Mouse (Mus musculus): ENCODE measurements at regions not wholly inside any gene's neighbourhood (a gene's known extent, or its start where the extent isn't known, plus 50 kb on each side); places are given as distances from the start of the nearest gene placed in this dataset.

DNA sequence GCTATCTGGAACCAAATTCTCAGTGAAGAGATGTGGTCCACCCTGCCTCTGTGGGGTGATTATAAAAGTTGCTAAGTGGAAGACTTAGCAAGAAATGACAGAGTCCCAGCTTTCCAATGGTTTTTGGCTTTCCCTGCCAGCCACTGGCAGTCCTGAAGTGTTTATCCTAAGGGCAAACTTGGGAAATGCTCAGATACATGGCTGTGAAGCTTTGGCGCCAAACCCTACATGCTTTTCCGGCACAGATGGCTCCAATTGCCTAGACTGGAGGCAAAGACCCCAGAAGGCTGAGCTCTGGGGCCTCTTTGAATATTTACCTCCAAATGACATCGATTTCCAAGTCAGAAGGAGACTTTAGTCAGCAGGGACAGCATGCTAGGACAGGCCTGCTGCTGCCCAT lies 174.4 kb downstream of the 4930564D02Rik start:
- no peak for TF ChIP-seq CTCF (conservative IDR thresholded peaks at IDR 0.05; ENCODE audit: low read length)
- TF ChIP-seq NANOG (IDR thresholded peaks at IDR 0.05; ENCODE audit: borderline replicate concordance, low read length): no peak
- no peak for TF ChIP-seq POU5F1 (IDR thresholded peaks at IDR 0.05; ENCODE audit: borderline replicate concordance, low read length)
- H3K9me3 ChIP-seq (ENCODE audit: low read length): peaks cover 19% of the 10 kb centered on the region

GRCm38 (mm10) chr3:105257096-105257495 lies 190.5 kb downstream of the 4930564D02Rik start:
- H3K4me1 ChIP-seq (replicated peaks; ENCODE audit: low read depth, low read length): no peaks in the 10 kb centered on the region
- H3K4me3 ChIP-seq (replicated peaks; ENCODE audit: low read length): no peak overlapping the region
- TF ChIP-seq NANOG (IDR thresholded peaks at IDR 0.05; ENCODE audit: borderline replicate concordance, low read length): no peak
- TF ChIP-seq CTCF (conservative IDR thresholded peaks at IDR 0.05; ENCODE audit: low read length): no peak
- TF ChIP-seq POU5F1 (IDR thresholded peaks at IDR 0.05; ENCODE audit: borderline replicate concordance, low read length): no peak
- no peaks in the 10 kb centered on the region for H3K36me3 ChIP-seq (ENCODE audit: insufficient read depth, low read length)
- no peaks in the 10 kb centered on the region for H3K27me3 ChIP-seq (ENCODE audit: insufficient read depth, low read length)
- no peaks in the 10 kb centered on the region for H3K9me3 ChIP-seq (ENCODE audit: low read length)

More for the DNA sequence above, 174.4 kb downstream of the 4930564D02Rik start:
- no peaks in the 10 kb centered on the region for H3K27me3 ChIP-seq (ENCODE audit: insufficient read depth, low read length)
- no peak overlapping the region for H3K4me3 ChIP-seq (replicated peaks; ENCODE audit: low read length)
- H3K36me3 ChIP-seq (ENCODE audit: insufficient read depth, low read length): no peaks in the 10 kb centered on the region
- no peaks in the 10 kb centered on the region for H3K4me1 ChIP-seq (replicated peaks; ENCODE audit: low read depth, low read length)

DNA sequence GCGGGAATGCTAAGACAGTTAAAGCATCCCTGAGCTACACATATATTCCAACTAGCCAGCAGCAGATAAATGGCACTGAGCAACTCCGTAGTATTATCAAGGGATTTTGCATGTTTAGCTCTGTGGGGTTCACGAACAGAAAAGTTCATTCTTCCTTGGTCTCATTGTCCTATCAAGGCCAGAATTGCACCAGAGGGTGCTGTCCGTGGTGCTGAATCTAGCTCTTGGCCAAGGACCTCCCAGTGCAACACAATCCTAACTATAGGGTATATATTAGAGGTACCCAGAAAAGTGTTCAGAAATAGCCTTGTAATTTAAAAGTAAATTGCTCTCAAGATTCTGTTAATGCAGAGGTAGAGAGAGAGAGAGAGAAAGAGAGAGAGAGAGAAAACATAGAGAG lies 176.9 kb upstream of the Kcnd3 start:
- Histone ChIP-seq H3K4me1 (replicated peaks; ENCODE audit: low read depth, low read length) (no peaks in the 10 kb centered on the region), H3K9me3 (ENCODE audit: low read length) (no peaks in the 10 kb centered on the region), H3K36me3 (ENCODE audit: insufficient read depth, low read length) (no peaks in the 10 kb centered on the region), H3K27me3 (ENCODE audit: insufficient read depth, low read length) (0 out of 2 replicates have a peak, but pooled peaks cover 6% of the 10 kb centered on the region), H3K4me3 (replicated peaks; ENCODE audit: low read length) (no peak overlapping the region)
- TF ChIP-seq CTCF (conservative IDR thresholded peaks at IDR 0.05; ENCODE audit: low read length) (no peak), POU5F1 (IDR thresholded peaks at IDR 0.05; ENCODE audit: borderline replicate concordance, low read length) (no peak), NANOG (IDR thresholded peaks at IDR 0.05; ENCODE audit: borderline replicate concordance, low read length) (no peak)

GRCm38 (mm10) chr3:105280971-105281370 lies 171.2 kb upstream of the Kcnd3 start:
- no peaks in the 10 kb centered on the region for H3K27me3 ChIP-seq (ENCODE audit: insufficient read depth, low read length)
- H3K36me3 ChIP-seq (ENCODE audit: insufficient read depth, low read length): no peaks in the 10 kb centered on the region
- no peaks in the 10 kb centered on the region for H3K4me1 ChIP-seq (replicated peaks; ENCODE audit: low read depth, low read length)
- TF ChIP-seq NANOG (IDR thresholded peaks at IDR 0.05; ENCODE audit: borderline replicate concordance, low read length) (no peak), CTCF (conservative IDR thresholded peaks at IDR 0.05; ENCODE audit: low read length) (no peak), POU5F1 (IDR thresholded peaks at IDR 0.05; ENCODE audit: borderline replicate concordance, low read length) (no peak)
- no peaks in the 10 kb centered on the region for H3K9me3 ChIP-seq (ENCODE audit: low read length)
- no peak overlapping the region for H3K4me3 ChIP-seq (replicated peaks; ENCODE audit: low read length)

GRCm38 (mm10) chr3:105281686-105282085 lies 170.4 kb upstream of the Kcnd3 start:
- H3K27me3 ChIP-seq (ENCODE audit: insufficient read depth, low read length): no peaks in the 10 kb centered on the region
- no peak for TF ChIP-seq POU5F1 (IDR thresholded peaks at IDR 0.05; ENCODE audit: borderline replicate concordance, low read length)
- no peak for TF ChIP-seq CTCF (conservative IDR thresholded peaks at IDR 0.05; ENCODE audit: low read length)
- no peak for TF ChIP-seq NANOG (IDR thresholded peaks at IDR 0.05; ENCODE audit: borderline replicate concordance, low read length)
- H3K4me3 ChIP-seq (replicated peaks; ENCODE audit: low read length): no peak overlapping the region

DNA sequence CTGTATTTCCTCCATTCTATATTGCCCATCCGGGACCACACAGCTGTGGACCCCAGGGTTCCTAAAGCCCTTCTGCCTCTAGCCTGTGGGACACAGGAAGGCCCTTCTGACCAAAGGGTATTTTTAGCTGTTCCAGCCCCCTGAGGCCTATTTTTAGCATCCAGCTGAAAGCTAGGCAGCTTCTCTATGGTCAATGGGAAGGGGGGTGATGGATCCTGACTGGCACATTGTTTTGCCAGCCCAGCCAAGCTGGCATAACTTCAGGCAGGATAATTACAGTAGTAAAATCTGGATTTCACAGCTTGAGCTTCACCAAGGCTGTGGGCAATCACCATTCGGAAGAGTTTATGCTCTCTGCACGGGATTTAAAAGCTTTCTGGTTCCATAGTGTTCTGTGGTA lies 153.9 kb upstream of the Kcnd3 start:
- Histone ChIP-seq H3K4me1 (replicated peaks; ENCODE audit: low read depth, low read length) (no peaks in the 10 kb centered on the region), H3K36me3 (ENCODE audit: insufficient read depth, low read length) (no peaks in the 10 kb centered on the region), H3K9me3 (ENCODE audit: low read length) (no peaks in the 10 kb centered on the region), H3K27me3 (ENCODE audit: insufficient read depth, low read length) (0 out of 2 replicates have a peak, but pooled peaks cover 2% of the 10 kb centered on the region), H3K4me3 (replicated peaks; ENCODE audit: low read length) (no peak overlapping the region)
- TF ChIP-seq NANOG (IDR thresholded peaks at IDR 0.05; ENCODE audit: borderline replicate concordance, low read length) (no peak), POU5F1 (IDR thresholded peaks at IDR 0.05; ENCODE audit: borderline replicate concordance, low read length) (no peak), CTCF (conservative IDR thresholded peaks at IDR 0.05; ENCODE audit: low read length) (no peak)

More at GRCm38 (mm10) chr3:105281686-105282085, 170.4 kb upstream of the Kcnd3 start:
- Histone ChIP-seq H3K9me3 (ENCODE audit: low read length) (no peaks in the 10 kb centered on the region), H3K4me1 (replicated peaks; ENCODE audit: low read depth, low read length) (no peaks in the 10 kb centered on the region), H3K36me3 (ENCODE audit: insufficient read depth, low read length) (no peaks in the 10 kb centered on the region)

GRCm38 (mm10) chr3:105300693-105301548 lies 151.2 kb upstream of the Kcnd3 start:
- 0 out of 2 replicates have a peak, but pooled peaks cover under 1% of the 10 kb centered on the region for H3K27me3 ChIP-seq (ENCODE audit: insufficient read depth, low read length)
- H3K4me3 ChIP-seq (replicated peaks; ENCODE audit: low read length): no peak overlapping the region
- H3K9me3 ChIP-seq (ENCODE audit: low read length): no peaks in the 10 kb centered on the region
- H3K4me1 ChIP-seq (replicated peaks; ENCODE audit: low read depth, low read length): no peaks in the 10 kb centered on the region
- TF ChIP-seq POU5F1 (IDR thresholded peaks at IDR 0.05; ENCODE audit: borderline replicate concordance, low read length) (no peak), NANOG (IDR thresholded peaks at IDR 0.05; ENCODE audit: borderline replicate concordance, low read length) (no peak), CTCF (conservative IDR thresholded peaks at IDR 0.05; ENCODE audit: low read length) (no peak)
- no peaks in the 10 kb centered on the region for H3K36me3 ChIP-seq (ENCODE audit: insufficient read depth, low read length)

DNA sequence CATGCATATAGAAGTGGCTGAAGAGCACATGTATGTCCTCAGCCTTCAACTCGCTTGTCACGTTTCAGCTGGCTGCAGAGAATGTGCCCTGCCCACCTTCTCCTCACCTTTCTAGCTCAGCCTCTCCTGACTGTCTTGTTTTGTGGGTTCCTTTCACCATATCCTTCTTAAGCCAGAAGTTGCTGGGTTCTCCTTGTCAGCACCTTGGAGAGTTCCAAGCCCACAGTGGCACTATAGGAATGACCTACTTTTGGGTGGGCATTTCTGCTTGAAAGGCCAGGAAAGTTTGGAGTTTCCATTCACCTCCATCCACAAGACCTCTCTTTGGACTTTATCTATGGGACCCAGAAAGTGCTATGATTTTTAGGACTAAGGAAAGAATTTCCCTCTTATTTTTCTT lies 144.5 kb upstream of the Kcnd3 start:
- no peaks in the 10 kb centered on the region for H3K9me3 ChIP-seq (ENCODE audit: low read length)
- H3K4me1 ChIP-seq (replicated peaks; ENCODE audit: low read depth, low read length): no peaks in the 10 kb centered on the region
- H3K4me3 ChIP-seq (replicated peaks; ENCODE audit: low read length): no peak overlapping the region
- no peaks in the 10 kb centered on the region for H3K27me3 ChIP-seq (ENCODE audit: insufficient read depth, low read length)
- TF ChIP-seq POU5F1 (IDR thresholded peaks at IDR 0.05; ENCODE audit: borderline replicate concordance, low read length) (no peak), NANOG (IDR thresholded peaks at IDR 0.05; ENCODE audit: borderline replicate concordance, low read length) (no peak), CTCF (conservative IDR thresholded peaks at IDR 0.05; ENCODE audit: low read length) (no peak)
- H3K36me3 ChIP-seq (ENCODE audit: insufficient read depth, low read length): no peaks in the 10 kb centered on the region
